Mouse (Mus musculus): ENCODE results near the gene Hcn2.
"Not testable (repeated sequence)": the region's sequence is repeated elsewhere in the genome, so short reads cannot be mapped to it uniquely, and the experiment has no call there.

Hcn2 gene

DNA sequence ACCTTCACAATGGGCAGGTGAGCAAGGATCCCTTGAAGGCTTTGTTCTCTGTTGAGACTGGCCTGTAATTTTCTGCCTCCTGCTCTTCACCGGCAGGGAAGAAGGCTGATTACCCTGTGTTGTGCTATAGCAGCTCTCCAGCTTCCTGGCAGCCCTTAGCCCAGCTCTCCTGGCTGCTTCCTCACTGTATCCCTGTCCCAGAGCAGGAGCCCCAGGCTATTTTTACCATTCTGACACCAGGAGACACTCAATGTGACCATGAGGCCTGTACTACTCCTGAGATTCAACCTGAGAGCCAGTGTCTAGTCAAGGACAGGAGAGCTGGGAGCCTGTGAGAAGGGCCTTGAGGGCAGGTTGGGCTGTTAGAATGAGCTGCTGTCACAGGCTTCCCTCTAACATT, 29.7 kb upstream of the Hcn2 start:
- no peak for DNase-seq (ENCODE audit: low spot score in 2 of 2)

DNA sequence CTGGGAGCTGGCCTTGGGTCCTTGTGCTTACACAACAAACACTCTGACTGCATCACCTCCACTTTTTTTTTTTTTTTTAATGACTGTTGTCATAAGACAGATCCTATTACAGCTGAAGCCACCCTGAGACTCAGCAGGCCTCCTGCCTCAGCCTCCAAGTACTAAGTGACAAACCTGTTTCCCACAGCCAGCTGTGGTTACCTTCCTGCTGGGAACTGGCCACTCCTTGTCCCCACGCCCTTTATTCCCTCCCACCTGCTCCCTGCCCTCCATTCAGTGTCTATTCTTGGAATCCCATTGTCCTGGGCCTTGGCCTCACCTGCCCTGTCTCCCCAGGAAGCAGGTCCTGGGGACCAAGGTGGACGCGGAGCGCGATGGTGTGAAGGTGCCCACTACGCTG, 28.9 kb upstream of the Hcn2 start:
- no peak for DNase-seq (ENCODE audit: low spot score in 2 of 2)

DNA sequence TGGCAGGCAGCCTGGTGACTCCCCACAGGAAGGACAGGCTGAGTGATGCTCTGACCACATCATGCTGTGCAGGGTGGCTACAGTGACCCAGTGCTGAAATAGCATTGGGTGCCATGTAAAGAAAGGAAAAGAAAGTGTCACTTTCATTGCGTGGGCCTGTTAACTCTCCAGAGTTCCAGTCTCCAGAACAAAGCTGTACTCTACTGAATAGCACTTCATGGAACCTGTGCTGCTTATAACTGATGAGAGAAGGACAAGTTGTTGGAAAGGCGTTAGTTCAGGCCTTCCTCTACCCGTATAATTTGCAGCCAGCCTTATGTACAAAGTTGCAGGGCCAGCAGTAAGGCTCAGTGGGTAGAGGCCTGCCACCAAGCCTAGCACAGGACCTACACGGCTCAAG, 27.7 kb upstream of the Hcn2 start, which contains the start of gene Gzmm:
Gene Gzmm, plus strand, starts transcription at position 301 of the 400 bp plus-strand sequence.
- no peak for DNase-seq (ENCODE audit: low spot score in 2 of 2)

DNA sequence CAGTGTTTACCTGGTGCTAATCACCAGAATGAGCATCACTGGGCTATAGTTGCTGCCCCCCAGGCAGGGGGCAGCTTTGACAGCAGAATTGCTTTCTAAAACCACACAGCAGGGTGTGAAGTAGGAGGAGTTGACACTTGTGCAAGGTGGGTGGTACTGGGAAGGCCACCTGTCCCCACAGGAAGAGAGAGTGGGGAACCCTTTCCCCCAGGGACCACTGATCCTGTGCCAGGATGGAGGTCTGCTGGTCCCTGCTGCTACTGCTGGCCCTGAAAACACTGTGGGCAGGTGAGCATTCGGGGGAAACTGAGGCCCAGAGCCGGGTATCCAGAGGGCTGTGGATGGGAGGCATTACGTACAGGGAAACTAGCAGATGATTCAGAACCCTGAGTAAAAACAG, 27.3 kb upstream of the Hcn2 start:
- no peak for DNase-seq (ENCODE audit: low spot score in 2 of 2)

DNA sequence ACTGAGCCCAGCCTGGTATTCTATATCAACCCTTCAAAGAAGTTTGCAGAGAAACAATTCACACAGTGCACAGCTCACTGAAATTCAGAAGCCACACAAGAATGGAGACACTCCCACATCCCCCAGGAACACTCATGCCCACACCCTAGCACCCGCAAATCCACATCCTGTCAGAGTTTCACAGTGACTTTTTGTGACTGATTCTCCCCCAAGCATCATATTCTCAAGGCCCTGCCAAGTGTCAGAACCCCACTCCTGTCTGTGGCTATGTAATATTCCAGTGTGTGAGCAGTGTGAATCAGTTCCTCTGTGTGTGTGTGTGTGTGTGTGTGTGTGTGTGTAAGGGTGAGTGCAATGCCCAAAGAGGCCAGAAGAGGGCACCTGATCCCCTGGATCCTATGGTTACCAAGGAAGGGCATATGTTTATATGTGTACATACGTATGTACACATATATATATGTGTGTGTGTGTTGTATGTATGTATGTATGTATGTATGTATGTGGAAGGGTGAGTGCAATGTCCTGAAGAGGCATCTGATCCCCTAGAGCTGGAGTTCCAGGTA, 24.4 kb upstream of the Hcn2 start:
- DNase-seq (ENCODE audit: low spot score in 2 of 2), result no peak

DNA sequence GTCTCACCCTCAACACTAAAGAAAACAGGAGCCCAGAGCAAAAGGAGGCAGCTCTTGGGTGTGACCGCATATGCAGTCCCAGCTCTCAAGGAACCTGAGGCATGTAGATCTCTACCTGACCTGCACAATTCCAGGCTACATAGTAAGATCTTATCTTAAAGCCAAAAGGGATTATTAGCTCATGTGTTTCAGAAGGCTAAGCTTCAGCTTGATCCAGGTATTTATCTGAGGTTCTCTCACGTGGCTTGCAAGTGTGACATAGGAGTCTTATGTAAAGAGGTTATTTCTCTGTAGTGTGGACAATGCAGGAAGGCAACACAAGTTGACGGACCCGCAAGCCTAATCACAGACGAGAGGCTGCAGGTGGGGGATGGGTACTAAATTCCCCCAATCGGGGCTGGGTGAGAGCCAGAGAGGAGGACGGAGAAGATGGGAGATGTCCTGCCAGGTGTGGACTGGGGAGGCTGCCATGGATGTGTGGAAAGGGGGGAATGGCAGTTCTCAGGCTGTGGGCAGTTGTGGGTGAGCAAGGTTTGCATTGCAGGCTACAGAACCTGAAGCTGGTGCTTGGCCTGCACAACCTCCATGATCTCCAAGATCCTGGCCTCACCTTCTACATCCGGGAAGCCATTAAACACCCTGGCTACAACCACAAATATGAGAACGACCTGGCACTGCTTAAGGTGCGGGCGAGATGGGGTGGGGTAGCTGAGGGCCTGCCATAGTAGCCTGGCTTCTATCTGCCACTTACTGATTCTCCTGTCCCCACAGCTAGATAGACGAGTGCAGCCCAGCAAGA, 22.7 kb upstream of the Hcn2 start:
- DNase-seq (ENCODE audit: low spot score in 2 of 2), result no peak

DNA sequence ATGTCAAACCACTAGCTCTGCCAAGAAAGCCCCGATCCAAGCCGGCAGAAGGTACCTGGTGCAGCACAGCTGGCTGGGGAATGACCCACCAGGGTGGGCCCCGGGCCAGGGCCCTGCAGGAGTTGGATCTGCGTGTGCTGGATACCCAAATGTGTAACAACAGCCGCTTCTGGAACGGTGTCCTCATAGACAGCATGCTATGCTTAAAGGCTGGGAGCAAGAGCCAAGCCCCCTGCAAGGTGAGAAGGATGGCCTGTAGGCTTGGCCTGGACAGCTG, 22.1 kb upstream of the Hcn2 start:
- DNase-seq (ENCODE audit: low spot score in 2 of 2), result no peak

DNA sequence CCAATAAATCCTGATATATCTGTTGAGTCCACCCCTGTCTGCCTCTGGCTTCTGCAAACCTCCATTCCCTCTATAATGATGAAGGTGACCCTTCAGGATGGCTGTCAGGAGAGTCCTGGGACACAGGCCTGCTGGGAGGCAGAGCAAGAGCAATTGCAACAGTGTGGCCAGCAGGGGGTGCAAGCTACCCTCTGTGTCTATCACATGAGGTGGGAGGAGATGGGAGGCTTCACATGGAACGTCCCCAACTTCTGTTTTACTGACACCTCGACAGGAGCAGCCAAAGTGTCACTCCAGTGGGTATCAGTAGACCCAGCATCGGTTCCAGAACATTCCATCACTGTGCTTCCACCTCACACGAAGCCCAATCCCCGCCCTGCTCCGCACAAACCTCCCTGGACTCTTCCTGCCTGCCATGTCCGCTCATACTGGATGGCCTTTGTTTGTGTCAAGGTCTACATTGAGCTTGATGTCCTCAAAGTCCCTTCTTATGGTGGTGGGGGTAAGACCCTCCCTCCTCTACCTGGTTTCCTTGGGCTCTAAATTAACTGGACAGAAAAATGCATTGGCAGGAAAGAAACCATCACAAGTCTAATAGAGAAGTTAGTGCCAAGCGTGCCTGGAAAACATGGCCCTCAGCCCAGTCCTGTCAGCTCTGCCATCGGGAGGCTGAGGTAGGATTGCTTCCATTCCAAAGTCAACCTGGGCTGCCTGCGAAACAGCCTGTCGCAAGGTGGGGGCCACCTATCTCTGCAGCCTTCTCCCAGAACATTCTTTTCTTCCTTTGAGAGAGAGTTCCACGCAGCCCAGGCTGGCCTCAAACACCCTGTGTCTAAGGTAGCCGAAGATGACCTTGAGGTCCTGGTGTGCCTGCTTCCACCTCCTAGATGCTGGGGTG, 21.0 kb upstream of the Hcn2 start:
- peak; percentile 66 to 72 for DNase-seq (ENCODE audit: low spot score in 2 of 2)

DNA sequence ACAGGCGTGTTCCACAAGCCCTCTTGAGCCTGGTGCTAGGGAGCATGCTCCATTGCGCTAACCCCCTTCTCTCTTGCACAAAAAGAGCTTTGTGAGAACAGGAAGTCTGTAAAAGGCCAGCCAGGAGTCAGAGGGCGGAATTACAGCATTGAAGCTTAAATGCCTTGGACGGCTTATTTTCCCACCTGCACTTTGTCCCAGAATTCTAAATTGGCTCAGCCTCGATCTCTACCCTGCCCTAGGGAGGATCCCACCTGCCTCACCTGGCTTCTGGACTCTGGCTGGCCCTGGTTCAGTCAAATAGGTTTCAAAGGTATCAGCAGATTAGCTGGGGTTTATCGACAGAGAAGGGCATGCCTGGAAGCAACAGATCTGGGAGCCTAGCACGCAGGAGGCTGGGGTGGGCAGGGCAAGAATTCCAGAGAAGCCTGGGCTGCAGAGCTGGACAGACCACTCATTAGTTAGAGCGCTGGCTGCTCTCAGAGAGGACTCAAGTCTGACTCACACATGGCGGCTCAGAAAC, 20.2 kb upstream of the Hcn2 start:
- DNase-seq (ENCODE audit: low spot score in 2 of 2), result no peak

DNA sequence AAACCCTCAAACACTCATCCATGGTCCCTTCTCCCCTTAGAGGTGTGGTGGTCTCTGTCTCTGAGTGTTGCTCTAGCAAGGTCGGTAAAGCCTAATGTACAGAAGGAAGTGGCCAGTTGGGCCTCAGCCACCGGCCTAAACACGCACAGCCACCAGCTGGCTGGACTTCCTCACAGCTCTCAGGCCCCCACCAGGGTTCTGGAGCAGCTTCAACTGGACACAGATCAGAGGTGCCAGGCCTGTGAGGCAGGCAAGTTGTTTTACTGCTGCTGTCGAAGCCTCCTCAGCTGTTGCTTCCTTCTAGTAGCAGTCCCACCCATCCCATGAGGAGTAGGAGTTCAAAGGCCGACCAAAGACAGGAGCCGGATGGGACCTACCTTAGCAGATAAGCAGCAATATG, 18.5 kb upstream of the Hcn2 start:
- no peak for DNase-seq (ENCODE audit: low spot score in 2 of 2)

DNA sequence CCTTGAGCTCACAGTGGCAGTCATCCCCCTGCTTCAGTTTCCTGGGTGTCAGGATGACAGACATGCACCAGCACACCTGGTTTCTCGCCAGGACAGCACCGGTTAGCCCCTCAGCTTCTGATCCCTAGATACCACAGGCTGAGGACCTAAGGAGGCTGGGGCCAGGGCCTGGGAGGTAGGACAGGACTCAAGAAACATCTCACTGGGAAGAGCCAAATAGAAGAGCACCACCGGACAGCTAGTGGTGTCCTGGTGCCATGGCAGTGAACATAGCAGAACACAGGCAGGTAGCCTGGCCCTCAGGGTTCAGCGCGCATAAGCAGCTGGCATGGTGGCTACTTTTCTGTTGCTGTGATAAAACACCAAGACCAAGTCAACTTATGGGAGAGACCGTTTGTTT, 18.0 kb upstream of the Hcn2 start:
- DNase-seq (ENCODE audit: low spot score in 2 of 2), result no peak

DNA sequence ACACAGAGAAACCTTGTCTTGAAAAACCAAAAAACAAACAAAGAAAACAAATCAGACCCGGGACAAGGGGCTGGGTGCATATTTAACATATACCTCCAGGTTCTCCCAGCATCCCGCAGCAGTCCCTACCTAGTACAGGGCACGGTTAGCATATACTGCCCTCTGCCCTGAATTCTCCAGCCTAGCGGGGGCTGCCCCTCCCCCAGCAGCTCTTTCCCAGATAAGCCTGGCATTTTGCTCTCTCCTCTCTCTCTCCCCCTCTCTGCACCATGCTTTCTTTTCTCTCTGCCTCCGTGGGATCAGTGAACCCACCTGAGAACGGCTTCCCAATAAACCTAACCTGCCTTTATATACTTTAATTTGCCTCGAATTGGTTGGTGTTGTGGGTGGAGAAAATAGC, 15.8 kb upstream of the Hcn2 start:
- DNase-seq (ENCODE audit: low spot score in 2 of 2), result no peak

DNA sequence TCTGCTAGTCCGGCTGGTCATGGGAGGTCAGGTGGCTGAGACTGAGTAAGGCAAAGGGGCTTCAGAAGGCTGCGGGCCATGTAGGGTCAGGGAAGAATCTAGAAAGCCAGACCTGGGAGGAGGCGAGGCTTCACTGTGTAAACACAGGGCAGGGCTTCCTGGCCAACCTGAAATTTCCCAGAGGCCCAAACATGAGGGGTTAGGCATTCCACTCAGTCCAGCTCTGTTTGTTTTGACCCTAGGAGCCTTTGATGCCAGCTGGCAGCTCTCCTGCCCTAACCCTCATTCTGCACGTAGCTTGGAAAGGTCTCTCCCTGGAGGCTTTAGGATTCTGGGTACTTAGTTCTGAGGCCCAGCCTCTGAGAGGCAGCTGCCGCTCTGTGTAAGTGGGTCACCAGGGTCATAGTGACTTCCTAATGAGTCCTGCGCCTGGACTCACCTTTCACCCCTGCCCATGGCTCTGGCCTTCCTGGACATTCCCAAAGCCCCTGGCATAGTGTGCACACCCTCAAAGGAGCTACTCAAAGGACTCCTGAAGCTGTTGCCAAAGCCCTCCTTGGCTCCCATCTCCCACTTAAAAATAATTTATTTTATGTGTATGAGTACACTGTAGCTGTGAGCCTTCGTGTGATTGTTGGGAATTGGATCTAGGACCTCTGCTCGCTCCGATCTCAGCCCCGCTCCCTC, 14.8 kb upstream of the Hcn2 start:
- DNase-seq (ENCODE audit: low spot score in 2 of 2), result no peak

DNA sequence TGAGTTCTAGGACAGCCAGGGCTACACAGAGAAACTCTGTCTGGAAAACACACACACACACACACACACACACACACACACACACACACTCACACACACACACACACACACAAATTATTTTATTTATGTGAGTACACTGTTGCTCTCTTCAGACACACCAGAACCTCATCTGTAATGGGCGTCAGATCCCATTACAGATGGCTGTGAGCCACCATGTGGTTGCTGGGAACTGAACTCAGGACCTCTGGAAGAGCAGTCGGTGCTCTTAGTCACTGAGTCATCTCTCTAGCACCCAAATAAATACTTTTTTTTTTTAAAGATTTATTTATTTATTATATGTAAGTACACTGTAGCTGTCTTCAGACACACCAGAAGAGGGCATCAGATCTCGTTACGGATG, 13.5 kb upstream of the Hcn2 start:
- not testable (repeated sequence) for DNase-seq (ENCODE audit: low spot score in 2 of 2)

DNA sequence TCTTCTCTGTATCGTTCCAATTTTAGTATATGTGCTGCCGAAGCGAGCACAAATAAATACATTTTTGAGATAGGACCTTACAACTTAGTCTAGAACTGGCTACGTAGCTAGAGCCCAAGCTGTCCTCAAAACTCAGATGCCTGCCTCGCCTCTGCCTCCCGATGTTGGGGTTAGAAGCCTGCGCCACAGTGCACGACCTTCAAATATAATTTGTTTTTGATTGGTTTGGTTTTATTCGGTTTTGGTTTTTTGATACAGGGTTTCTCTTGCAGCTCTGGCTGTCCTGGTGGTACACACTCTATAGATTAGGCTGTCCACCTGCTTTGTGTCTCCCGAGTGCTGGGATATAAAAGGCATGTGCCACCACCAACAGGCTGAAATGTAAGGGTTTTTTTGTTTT, 12.9 kb upstream of the Hcn2 start:
- DNase-seq (ENCODE audit: low spot score in 2 of 2), result no peak

DNA sequence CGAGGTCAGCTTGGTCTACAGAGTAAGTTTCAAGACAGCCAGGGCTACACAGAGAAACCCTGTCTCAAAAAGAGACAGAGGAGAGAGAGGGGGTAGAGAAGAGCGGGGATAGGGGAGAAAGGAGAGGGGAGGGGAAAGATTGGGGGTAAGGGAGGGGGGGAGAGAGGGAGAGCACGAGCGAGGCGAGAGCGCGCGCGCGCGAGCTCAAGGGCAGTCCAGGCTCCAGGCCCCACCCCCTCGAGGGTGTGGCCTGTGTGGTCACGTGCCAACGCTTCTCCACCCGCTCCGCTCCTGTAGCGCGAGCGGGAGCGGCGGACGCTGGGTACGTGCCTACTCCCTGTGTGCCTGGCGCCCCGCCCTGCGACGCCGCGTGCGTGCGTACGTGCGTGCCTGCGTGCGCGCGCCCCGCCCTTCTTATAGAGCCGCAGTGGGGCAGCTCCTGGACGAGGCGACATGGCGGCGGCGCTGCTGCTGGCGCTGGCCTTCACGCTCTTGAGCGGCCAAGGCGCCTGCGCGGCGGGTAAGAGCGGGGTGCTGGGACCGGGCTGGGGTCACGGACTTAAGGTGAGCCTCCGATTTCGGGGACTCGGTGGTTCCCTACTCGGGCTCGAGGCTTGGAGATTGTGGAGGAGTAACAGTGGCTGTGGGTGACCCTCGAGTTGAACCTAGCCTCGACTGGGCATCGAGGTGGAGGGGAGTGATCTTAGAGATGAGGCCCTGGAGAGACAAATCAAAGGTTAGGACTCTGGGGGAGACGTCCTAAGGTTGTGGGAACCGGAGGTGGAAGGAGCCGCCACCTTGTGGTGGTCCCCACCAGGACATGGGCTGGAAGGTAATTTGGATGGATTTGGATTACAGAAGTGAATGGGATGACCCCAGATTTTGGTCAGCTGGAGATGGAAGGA, 12.1 kb upstream of the Hcn2 start, which contains the start of gene Bsg:
Gene Bsg, plus strand, starts transcription at position 427 of the 905 bp plus-strand sequence.
- peak; percentile 99 to 100 for DNase-seq (ENCODE audit: low spot score in 2 of 2)

DNA sequence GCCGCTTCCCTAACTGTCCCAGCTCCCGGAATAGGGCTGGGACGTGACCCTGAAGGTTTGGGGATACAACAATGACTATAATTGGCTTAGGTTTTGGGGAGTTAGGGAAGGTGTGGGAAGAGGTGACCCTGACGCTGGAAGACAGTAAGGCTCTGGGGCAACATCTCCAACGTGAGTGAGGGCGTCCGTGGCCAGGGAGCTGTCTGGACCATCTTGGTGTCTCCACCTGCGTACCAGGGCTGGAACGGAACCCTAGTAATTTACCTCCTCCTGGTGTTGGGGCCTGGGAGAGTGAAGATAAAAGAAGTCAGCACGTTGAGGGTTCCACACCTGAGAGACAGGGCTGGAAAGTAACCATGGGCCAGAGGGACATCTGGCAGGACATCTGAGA, 11.5 kb upstream of the Hcn2 start:
- peak in 1 of 2 experiments; percentile 32 for DNase-seq (ENCODE audit: low spot score in 2 of 2)

DNA sequence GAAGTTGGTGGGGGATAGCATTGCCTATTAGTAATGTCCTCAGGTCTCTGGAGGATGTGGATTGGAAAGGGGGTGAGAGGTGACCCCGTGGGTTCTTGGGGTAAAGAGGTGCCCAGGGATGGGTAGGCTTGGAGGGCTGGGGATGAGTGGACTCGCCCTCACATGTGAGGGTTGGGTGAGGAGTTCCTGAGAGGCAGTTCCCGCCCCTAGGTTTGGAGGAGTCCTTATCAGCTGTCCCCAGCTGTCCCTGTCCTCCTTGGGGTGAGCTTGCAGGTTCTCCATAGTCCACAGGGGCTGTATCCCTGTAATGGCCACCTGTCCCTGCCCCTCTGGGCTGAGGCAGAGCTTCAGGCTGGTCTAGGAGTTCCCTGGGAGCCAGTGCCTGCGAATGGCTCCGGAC, 10.5 kb upstream of the Hcn2 start:
- DNase-seq (ENCODE audit: low spot score in 2 of 2), result peak; percentile 68 to 82

DNA sequence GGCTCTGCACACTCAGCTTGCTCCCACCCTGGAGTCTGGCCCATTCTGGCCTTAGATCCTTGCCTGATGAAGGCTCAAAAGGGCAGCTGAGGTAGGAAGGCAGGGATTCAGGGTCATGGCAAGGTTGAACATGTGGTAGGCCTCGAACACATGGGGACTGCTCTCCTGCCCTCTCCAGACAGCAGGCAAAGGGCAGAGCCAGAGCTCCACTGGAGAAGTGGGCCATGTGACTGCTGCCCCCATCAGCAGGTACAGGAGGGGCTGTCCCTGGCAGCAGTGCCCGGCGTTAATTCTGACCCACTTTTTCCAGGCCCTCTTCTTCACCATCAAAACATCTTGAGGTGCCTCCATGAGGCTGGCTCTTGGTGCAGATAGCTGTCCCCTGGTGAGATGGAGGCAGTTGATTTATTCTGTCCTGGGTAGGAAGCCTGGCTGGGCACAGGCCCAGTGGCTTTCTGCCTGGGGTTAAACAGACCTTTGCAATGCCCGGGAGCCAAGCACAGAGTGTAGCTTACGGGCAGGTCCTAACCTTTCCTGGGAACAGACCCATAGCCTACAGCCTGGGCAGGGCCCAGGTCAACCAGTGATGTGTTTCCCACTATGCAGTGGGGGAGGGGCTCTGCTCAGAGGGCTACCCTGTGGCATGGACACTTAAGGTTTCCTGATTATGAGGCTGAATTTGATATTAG, 9.9 kb upstream of the Hcn2 start:
- no peak for DNase-seq (ENCODE audit: low spot score in 2 of 2)

DNA sequence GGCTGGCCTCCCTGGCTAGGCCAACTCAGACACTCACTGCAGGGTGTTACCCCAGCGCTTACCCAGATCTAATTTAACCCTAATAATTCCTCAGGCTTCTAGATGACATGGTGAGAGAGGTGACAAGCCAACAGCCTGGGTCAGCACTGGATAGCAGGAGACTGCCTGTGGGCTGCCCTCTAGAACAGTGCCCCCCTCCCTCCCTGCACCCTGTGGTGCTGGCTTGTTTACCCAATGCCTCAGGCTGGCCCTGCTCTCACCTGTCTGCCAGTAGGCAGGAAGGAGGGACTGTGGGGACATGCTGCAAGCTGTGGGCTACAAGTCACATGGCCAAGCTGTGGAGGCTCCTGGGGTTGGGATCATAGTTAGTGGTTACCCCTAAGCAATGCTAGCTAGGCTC, 9.3 kb upstream of the Hcn2 start:
- DNase-seq (ENCODE audit: low spot score in 2 of 2), result no peak

Measured in spleen, postnatal 36 days (tissue).